Mouse (Mus musculus) Muller cell, postnatal 12 days (primary cell): Measurements from ENCODE around the gene Hoxa6.

Experiments used
- DNase-seq: peaks from one replicate; pipeline ENCODE4 v3.0.0-alpha.2; 2015; ENCODE audit errors: inconsistent ontology term

The Hoxa6 gene

DNA sequence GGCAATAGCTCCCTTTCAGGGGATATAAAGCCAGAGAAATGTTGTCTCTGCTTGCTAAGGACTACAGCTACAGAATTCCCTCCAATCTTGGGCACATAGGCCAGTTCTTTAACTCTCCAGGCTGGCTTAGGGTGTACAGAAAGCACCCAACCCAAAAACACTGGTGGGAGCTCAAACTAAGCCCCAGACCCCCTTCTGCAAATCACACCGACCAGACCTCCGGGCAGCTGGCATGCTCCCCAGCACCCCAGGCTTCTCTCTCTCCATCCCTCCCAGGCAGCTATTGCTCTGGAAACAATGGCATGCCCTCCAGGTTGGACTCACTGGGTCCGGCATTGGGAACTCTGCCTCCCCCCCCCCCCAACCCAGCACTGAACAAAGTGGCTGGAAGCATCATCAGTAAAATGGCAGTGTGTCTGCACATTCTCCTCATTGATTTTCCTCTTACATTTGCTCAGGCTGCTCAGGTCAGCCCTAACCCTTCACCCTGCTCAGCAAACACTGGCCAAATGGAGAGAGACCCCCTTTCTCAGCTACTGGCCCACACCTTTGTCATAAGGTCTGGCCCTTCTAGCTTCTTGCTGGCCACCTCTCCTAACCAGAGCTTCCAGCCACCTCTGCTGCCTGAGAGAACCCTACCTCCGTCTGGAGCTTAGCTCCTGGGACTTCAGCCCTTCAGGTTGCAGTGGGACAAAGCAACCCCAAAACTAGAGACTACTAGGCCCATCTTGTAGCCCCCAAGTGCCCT lies 29.4 kb downstream of the Hoxa6 start:
- DNase-seq: no peak

DNA sequence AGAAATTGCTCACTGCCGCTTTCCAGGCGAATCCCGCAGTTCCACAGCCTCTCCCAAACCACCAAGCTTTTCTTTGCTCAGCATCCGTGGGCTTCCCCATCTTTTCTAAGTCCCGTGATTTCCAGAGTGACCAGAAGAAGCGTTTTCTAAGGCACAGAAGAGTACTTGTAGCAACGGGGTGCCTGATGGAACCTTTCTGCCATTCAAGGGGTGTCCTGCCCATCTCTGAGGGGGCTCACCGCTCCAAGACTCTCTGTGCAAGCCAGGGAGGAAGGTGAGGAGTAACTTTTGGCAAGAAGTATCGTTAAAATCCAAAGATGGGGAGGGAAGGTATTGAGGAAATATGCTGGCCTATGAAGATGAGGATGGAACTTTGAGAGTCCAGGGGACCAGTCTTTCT lies 30.7 kb downstream of the Hoxa6 start:
- no peak for DNase-seq

DNA sequence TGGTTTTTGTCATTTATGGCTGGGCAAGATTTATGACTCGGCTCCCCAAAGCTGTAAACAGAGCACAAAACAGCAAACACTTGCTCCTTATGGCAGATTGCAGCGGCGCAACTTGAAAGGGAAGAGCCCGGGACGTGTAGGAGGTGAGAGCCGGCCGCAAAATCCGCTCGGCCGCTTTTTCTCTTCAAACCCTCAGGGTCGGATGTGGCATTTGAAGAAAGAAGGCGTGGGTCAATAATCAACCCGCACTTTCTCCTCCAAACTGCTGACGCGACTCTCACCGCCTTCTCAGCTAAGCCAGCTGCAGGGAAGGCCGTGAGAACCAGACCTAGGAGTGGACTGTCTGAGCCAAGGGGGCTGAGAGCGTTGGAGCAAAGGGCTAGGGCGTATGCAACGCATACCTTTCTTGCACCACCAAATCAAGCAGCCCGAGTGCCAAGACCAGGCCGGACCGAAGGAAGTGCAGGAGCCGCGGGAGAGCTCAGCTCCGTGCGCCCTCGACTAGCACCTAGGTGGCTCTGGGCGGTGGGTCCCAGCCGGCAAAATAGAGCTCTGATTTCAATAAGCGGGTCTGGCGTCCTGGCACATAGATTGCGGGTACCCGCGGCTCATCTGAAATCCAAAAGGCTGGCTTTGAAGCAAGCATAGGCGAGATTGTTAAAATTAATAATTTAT lies 31.3 kb downstream of the Hoxa6 start, which contains the start of gene 5730596B20Rik:
Gene 5730596B20Rik, plus strand, starts transcription at position 438 of the 675 bp plus-strand sequence.
- DNase-seq: no peak

DNA sequence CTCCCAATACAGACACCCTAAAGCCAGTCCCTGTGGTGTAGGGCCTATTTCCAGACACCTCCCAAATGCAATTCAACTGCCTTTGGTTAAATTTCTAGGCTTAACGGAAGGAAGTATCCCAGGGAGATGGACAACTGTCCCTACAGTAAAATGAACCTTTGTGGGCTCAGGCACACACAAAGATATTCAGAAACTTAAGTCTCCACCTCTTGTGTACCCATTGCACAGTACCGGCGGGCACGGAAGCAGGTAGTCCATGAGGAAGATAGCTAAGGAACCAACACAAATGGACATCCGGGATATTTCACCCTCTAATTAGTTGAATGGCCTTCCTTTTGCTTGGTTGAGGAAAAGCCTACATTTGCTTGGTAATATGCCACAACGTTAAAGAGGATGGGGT lies 32.1 kb downstream of the Hoxa6 start:
- DNase-seq: no peak

DNA sequence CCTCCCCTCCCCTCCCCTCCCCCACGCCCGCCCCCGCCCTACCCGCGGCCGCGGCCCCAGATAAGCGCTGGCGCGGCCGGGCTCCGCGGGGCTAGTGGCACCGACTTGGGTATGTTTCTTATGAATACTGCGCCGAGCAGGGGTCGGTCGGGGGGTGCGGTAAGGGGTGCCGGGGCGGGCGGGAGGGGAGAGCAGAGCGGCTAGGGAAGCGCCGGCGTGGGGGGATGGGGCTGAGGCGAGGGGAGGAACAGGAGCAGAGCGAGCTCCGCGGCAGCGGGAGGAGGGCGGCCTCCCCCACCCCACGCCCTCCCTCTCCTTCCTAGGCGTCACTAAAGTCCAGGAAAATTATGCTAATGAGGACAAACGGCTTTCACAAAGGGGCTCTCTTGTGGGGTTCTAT lies 32.7 kb downstream of the Hoxa6 start:
- DNase-seq: no peak

DNA sequence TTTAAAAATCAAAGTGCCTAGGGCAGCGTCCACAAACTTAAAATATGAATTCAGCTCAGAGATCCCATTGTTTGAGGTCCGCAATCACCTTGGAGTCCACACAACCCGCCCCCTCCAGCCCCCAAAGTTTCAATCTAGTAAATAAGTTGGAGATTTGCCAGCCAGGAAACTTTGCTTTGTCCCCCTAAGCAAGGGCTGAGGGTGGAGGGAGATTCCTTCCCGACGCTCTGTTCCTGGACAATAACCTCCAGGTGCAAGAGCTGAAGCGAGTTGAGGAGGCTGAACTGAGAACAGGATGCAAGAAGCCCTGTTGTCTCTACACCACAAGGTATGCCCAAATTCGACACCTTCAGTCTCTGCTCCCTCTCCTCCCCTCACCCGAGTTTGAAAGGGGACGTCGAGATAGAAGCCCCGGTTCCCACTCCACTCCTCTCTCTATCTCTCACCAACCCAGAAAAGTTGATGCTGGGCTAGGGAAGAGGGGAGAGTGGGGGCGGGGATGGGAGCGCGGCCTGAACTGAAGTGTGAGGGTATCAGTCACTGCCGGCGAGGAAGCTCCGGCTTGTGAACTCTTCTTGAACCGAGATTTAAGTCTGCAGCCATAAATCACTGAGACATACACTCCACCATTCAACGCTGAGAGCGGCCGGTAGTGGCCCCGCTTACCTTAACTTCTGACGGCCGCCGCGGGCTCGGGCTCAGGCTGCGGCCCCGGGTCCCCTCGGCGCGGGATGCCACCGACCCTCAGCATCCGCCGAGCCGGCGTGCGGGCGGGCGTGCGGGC lies 33.4 kb downstream of the Hoxa6 start:
- DNase-seq: no peak

DNA sequence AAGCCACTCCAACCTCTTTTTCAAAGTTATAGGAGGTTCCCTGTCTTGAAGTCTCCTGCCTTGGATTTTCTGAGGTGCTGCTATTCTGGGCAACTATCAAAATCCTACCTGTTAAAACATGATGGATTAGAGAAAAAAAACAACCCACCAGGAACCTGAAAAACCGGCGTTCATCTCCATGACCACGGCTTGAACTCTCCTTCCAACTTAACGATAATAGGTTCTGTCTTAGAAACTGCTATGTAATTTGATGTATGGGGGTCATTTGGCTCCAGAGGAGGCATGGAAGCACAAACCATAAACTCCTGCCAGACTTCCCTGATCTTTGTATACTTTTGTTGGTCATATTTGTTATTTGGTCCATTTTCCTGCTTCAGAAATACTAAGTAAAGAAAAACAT lies 34.9 kb downstream of the Hoxa6 start:
- no peak for DNase-seq

DNA sequence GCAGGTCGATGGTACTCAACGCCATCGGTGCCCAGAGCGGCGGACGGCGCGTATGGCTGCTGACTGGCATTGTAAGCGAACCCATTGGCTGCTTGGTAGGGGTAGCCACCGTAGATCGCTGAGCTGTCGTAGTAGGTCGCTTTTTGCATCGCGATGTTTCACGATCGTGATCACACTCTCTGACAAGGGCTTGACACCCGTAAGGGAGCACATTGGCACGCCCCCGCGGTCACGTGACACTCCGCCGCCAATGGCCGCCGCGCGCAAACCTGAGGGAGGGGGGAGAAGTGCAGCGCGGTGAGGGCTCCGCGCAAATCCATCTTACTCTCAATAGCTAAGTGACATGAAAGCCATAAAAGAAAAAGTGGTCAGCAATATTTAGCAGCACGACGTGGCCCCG lies 36.0 kb downstream of the Hoxa6 start:
- DNase-seq: no peak

DNA sequence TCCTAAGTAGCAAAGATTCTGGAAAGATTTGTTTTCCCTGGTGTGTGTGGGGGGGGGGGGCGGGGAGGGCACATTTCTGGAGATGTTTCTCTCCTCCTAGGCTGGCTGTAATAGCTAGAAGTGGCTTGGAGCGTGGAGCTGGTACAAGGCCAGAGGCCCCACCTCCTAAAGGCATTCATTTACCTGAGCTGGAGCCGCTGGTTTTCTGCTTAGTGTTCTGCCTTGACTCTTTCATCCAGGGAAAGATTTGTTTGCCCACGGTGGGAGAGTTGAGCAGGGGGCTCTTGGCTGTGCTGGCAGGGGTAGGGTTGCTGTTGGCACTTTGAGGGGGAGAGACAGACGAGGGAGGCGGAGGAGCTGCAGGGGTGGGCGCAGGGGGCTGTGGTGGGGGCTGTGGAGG lies 36.6 kb downstream of the Hoxa6 start:
- no peak for DNase-seq

DNA sequence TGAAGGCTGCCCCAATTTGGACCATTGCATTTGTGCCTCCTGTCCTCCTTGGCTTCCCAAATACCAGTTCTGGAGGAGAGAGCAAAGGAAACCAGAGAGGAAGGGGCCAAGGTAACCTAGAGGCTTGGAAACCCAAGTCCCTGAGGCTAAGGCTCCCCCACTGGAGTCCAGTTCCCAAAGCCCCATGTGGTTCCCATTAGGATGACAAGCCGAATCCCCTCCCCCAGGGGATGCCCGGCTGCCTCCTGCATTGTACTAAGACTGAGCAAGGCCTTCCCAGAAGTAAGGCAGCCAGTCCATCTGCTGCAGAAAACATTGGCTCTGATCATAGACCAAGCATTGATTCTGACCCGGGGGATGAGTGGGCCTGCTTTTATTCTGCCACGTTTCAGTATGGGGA lies 37.2 kb downstream of the Hoxa6 start:
- DNase-seq: no peak

DNA sequence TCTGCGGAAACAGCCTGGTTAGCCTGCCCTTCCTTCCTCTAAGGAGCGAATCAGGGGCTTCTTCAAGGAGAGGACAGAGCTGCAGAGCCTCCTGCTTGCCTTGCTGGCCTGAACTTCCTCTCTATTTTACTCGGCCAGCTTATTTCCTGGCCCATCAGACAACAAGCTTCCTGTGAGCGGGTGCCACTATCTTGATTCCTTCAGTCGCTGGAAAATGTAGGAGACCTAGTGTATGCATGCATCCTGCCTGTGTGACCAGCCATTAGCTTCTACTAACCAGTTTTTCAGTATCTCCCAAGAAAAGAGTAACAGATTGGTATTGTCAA lies 37.7 kb downstream of the Hoxa6 start:
- DNase-seq: no peak

DNA sequence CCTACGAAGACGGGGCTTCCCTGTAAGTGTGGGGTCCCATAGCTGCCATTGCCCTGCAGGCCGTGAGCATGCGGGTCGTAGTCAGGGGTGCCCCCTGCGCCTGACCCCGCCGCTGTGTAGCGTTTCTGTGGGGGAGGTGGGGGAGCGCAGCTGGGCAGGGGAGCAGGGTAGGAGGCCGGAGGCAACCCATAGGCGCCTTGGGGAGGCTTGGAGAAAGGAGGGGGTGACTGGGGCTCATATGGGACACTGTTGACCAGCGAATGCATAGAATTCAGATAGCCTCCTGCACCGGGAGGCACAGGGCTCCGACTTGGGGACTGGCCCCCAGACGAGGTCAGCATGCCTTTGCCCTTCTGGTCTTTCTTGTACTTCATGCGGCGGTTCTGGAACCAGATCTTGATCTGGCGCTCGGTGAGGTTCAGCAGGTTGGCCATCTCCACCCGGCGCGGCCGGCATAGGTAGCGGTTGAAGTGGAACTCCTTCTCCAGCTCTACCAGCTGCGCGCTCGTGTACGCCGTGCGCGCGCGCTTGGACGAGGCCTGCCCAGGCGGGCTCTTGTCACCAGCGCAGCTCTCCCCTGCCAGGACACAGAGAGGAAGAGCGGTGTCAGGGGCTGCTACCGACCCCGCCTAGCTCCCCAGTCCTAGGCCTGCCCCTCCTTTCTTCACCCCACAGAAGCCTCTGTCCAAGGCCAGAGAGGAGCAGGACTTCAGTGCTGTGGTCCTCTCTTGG lies 38.2 kb downstream of the Hoxa6 start:
- DNase-seq: no peak

DNA sequence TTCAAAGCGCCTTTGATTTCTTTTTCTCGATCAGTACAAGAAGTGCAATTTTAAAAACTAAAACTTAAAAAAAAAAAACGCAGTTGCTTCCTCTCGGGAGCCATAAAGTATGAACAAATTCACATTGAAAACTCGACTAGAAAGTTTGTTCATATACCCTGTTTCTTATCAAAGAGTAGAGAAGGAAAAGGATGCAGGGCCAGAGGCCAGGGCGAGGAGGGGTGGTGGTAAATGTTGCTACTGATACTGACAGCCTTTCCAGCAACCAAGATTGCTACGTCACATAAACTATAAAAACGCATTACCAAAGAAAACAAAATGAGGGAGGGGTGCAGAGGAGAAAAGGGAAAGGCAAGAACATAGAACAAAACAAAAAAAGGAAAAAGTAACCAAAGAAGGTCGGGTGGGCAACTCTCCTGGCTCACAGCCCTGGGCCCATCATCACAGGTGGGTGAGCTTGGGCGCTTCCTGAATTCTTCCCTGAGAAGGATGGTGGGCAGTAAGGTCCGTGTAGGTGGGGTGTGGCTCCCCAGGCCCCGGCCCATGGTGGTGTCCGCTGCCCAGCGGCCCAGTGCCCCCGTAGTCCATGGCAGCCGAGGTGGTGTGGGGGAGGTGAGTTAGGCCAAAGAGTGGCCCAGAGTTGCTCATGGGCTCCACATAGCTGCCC lies 38.9 kb downstream of the Hoxa6 start:
- DNase-seq: no peak

DNA sequence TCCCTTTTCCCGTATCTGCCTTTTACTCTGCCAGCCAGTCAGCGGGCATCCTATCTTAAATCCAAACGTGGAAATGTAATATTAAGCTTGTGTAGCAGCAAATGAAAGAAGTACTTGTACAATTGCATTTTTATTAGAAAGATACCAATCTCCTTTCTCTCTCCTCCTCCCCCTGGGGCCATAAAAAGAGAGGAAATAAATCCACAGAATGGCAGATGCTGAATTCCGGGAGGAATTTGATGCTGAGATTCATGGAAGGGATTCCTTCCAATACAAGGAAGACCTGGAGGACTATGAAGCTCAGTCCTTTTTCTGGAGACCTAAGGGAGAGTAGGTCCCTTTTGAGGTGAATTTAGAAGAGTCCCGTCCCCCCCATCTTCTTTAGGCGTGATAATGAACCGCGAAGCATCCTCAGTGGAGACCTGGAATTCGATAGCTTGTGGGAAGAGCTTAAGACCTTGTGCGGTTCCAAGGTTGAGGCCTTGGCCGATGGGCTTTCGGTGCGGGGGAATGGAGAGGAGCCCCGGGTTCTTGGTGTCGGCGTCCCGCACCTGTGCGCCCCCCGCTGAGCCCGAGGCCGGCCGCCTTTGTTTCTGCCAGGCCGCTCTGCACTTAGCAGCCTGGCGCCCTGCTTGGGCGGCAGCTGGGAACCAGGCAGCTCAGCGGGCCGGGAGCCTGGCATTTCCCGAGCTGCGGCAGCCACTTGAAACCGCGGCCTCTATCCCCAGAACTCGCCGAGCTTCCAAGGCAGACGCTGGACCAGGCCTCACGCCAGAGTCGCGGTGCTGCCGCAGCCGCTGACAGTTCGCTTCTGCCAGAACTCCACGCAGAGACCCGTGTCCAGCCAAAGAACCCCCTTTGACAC lies 40.1 kb downstream of the Hoxa6 start:
- no peak for DNase-seq

DNA sequence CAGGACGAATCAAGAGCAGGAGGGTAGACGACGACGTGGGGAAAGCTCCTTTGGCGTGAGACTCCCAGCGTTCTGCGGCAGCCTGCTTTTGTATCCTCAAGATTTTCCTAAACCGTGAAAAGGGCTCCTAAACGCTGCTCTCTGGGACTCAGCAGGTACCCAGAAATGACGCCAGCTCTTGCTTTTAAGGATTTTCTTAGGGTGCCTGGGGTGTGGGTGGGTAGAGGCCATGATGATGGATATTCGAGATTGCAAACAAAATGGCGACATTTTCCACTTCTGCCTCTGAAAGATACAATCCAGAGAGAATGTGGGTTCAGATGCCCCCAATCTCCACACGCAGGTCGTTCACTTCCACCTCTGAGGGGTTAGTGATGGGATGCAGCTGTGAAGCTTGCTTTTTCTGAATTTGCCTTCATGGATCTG lies 40.8 kb downstream of the Hoxa6 start:
- no peak for DNase-seq

DNA sequence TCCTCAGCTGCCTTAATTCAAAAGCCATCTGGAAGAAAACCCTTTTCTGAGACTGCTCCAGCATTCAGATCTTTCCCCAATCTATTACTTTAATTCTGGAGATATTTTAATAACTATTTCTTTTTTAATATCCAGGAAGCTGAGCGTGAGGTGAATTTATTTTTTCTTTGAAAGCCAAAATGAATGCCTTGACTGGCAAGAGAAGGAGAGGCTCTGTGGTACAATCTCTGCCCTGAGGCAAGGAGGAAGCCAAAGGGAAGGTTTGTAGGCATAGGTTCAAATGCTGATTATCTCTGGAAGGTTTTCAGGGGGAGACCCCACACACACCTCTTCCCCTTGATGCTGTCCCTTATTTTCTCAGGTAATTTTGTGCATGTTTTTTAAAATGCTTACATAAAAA lies 41.3 kb downstream of the Hoxa6 start:
- DNase-seq: no peak

DNA sequence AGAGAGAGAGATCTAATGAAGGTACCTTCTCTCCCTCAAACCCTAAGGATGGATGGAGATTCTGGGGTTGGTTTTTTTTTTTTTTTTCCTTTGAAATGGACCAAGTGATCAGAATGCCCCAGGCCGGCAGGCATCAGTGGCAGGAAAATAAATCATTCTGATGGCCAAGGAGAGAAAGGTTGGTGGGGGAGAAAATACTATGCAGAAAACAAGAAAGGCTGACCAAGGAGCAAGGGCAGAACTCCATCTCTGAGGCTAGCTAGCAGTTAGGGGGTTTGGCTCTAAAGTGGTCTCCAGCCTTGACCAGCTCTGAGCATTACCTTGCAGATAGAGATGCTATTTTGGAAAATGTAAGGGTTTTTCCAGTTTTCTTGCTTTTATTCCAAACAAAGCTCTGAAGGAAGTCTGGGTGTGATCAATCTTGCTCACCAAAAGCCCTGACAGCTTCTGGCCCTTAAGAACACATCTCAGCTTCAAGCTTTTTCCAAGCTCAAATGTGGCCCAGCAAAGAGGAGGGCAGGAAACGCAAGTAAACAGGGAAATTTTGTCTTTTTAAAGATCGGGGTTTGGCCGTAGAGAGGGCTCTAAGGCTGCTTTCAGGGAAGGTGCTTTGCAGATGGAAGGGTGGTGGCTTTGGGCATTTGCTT lies 42.0 kb downstream of the Hoxa6 start:
- DNase-seq: no peak

DNA sequence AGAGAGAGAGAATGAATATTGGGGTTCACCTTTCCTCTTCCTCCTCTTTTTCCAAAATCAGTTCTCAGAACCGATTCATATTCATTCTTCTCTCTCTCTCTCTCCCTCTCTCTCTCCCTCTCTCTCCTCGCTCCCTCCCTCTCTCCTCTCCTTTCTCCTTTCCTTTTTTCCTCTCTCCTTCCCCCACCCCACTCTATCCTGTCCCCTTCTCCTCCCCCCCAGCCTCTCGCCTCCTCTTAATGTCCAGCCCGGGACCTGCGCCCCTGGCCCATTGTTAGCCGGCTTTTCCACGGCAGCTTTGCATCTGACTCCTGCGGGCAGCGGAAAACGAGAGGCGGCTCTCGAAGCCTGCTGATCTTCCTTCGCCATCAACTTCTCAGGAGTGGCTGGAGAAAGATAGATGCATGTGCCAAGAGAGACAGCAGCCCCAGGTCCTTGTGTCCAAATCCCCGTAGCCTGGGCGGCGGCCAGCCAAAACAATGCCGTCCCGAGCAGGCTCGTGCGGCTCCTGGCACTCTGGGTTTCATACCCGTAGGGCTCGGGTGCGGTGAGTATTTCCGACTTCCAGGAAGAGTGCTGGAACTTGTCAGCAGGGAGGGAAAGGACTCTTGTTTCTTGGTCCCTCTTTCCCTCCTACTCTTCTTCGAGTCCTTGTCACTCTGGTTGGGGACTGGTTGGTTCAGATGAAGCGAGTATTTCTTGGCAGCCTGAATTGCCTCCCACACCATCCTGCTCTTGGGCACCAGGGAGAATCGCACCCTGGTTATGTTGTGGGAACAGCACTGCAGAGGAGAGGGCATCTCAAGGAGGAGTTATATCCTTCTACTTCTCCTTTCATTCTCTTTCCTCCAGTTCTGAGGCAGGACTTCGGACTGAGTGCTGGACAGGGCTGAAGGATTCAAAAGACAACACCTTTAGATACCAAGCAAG lies 42.8 kb downstream of the Hoxa6 start:
- DNase-seq: no peak
